Mouse (Mus musculus) left cerebral cortex, postnatal 10 days (tissue): ENCODE measurements at regions not wholly inside any gene's neighbourhood (a gene's known extent, or its start where the extent isn't known, plus 50 kb on each side); places are given as distances from the start of the nearest gene placed in this dataset.
A peak's percentile ranks its signal among the peaks of the same experiment; 100 is the strongest.

Source experiments
- DNase-seq, 2 experiments: peaks; one replicate each; pipeline ENCODE4 v3.0.0; 2021 to 2022; ENCODE audit warnings: low spot score in 2 of 2, mixed read lengths in 1 of 2; ENCODE audit errors: extremely low spot score in 1 of 2
- intact Hi-C: fragments of 180-260 bp; cut with DNase I; formaldehyde crosslinking; loops from one replicate; pipeline ENCODE4 v1.15.1; 2025

GRCm38 (mm10) chr10:37907731-37908130 is 769.0 kb upstream of the Marcks start:
- DNase-seq = peak in 1 of 2 experiments; percentile 24

DNA sequence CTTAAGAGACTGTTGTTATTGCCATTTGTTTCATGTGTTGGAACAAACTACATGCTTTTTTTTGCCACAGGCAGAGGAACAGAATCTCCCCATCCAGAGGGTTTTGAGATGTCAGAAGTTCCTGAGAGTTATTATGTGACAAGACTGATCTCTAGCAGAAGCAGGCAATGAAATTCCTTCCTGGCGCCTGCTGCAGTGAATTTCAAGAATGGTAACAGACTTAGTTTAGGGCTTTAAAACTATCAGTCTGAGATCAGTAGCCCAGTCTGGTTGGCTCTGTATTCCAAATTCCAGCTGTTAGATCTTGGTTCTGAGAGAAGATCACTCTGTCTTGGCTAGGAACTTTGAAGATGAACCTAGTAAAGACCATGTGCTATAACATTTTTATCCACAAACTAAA is 749.2 kb upstream of the Marcks start:
- intact Hi-C loops = no loop called here
- no peak for DNase-seq

More at GRCm38 (mm10) chr10:37907731-37908130, 769.0 kb upstream of the Marcks start:
- intact Hi-C loops = loop anchor here (5.0 kb wide), 1 partner anchor 770 kb away; the partner anchor contains the start of gene Marcks

DNA sequence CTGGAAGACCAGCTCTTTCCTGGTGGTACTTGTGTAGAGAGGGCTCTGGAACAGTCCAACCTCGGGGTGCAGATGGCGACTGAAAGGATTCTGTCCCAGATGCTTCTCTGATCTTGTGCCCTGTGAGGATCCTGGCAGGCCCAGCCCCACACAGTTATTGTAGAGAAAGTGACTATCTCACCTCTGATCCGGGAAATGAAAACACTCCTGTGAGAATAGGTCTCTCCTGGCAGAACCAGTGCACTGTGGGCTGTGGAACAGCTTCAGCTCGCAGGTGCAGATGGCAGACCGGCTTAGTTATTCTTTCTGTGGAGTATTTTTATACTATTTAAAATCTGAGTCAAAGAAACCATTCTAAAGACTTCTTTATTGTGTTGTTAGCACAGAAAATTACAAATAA is 742.1 kb upstream of the Marcks start:
- no peak for DNase-seq
- intact Hi-C loops = no loop called here

- DNase-seq = no peak
- intact Hi-C loops = no loop called here
These were observed 735.2 kb upstream of the Marcks start for GRCm38 (mm10) chr10:37873925-37874324.

- intact Hi-C loops = no loop called here
- peak in 1 of 2 experiments; percentile 64 for DNase-seq
These were observed 722.3 kb upstream of the Marcks start for GRCm38 (mm10) chr10:37861001-37861400.

DNA sequence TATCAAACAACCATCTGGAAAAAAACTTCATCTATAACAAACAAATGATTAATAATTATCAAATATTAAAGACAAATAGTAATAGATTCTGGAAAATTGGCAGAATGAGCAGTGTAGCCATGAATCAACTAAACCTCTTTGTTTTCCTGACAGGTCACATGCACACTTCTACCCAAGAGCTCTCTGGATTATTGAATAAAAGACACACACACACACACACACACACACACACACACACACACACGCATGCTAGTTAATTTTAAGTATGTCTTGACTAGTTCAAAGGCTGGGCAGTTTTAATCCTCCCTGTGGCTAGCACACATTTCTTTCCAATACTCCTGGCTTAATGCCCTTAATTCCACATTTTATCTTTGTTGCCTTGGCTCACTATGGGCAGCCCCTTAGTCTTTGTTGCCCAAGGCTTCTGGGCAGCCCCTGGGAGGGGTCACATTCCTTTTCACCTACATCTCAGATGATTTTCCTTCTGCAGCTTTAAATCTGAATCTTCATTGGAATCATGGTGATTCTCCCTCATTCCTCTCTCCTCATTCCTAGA is 710.6 kb upstream of the Marcks start:
- DNase-seq = no peak

GRCm38 (mm10) chr10:37842820-37843219 is 704.1 kb upstream of the Marcks start:
- intact Hi-C loops = no loop called here
- DNase-seq = no peak

More for the DNA sequence above, 710.6 kb upstream of the Marcks start:
- intact Hi-C loops = no loop called here

DNA sequence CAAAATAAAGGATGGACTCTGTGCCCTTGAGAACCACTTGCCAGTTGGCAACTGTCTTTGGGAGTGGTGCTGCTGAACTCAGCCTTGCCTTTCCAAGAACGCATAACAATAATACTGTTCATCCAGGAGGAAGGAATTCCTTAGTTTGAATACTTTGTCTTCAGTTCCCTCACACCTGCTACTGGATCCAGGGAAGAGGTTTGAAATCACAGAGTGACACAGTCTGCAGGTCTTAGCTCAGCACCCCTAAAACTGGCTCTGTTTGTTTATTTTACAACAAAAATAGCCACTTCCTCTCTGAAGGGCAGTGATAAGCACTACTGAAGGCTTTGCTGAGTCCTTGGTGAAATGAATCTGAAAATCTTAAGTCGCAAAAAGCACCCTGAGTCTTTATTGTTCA is 703.1 kb upstream of the Marcks start:
- intact Hi-C loops = no loop called here
- DNase-seq = no peak

- intact Hi-C loops = no loop called here
- no peak for DNase-seq
These were observed 699.0 kb upstream of the Marcks start for GRCm38 (mm10) chr10:37837721-37838120.

DNA sequence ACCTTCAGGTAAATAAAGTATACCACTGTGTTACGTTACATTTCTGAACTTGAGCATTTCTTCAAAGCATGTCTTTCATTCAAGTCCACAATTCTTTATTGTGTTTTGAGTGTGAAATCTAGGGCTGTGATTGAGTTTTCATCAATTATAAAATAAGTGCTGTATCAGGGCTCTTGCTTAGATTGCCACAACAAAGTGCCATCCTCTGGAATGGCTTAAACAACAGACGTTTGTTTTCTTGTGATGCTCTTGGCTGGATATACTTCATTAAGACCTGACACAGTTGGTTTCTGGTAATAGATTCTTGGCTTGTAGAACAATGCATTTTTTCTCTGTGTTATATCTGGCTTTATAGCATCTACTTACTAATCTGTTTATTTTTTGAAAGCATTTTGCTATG is 674.3 kb upstream of the Marcks start:
- DNase-seq = no peak
- intact Hi-C loops = no loop called here

GRCm38 (mm10) chr10:37812405-37812851 is 673.7 kb upstream of the Marcks start:
- intact Hi-C loops = no loop called here
- peak; percentile 22 to 65 for DNase-seq

DNA sequence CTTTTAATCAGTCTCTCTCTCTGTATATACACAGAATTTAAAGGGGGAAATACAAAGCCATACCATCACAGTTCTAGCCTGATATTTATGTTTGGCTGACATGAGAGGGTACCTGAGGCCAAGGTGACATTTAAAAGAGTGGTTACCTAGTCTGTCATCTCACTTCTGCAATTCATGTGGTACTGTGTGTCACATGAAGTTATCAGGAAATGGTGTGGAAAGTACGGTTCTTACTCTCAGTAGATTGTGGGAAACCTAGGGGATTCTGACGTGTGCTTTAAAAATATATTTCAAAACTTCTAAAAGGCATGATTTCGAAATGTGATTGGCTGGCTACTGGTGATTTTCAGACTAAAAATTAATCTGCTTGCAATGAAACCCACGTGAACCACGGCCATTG is 673.1 kb upstream of the Marcks start:
- DNase-seq = no peak
- intact Hi-C loops = no loop called here

- intact Hi-C loops = no loop called here
- no peak for DNase-seq
These were observed 664.6 kb upstream of the Marcks start for GRCm38 (mm10) chr10:37803225-37803805.

- DNase-seq = no peak
- intact Hi-C loops = no loop called here
These were observed 660.7 kb upstream of the Marcks start for GRCm38 (mm10) chr10:37799397-37799796.

DNA sequence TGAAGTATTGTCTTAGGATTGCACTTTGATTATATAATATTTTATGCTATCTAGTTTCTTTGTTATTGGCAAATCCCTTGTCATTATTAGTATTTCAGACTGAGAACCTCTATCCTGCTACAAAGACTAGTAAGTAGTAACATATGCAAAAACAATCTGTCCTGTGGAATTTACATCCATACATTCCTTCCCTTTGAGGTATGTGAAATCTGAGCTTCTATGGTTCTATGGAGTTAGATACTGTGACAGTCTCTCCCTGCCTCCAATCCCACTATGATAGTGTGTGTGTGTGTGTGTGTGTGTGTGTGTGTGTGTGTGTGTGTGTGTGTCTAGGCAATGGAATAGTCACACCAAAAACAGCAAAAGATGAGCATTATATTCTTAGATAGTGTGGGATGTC is 659.6 kb upstream of the Marcks start:
- intact Hi-C loops = no loop called here
- no peak for DNase-seq

- intact Hi-C loops = no loop called here
- no peak for DNase-seq
These were observed 659.0 kb upstream of the Marcks start for GRCm38 (mm10) chr10:37797701-37798100.

GRCm38 (mm10) chr10:37792878-37793277 is 654.2 kb upstream of the Marcks start:
- intact Hi-C loops = no loop called here
- DNase-seq = no peak

DNA sequence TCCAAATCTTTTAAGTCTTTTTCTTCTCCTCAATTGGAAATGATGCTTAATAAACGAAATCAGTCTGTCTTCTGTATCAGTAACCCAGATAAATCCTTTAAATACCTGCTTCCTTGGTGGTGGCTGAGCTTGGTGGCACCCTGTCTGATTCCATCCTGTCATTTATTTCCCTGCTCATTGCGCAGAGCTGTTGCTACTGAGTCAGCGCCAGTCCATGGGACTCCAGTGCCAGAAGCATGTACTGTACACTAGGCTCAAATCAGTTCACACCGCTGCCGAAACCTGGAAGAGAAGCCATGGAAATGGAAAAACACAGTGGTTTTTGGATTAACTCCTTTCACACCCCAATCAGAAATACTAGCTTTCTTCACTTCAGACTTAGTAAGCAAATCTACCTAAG is 649.3 kb upstream of the Marcks start:
- intact Hi-C loops = loop anchor here (10.0 kb wide), 1 partner anchor 653 kb away; the partner anchor contains the start of gene Marcks
- no peak for DNase-seq

DNA sequence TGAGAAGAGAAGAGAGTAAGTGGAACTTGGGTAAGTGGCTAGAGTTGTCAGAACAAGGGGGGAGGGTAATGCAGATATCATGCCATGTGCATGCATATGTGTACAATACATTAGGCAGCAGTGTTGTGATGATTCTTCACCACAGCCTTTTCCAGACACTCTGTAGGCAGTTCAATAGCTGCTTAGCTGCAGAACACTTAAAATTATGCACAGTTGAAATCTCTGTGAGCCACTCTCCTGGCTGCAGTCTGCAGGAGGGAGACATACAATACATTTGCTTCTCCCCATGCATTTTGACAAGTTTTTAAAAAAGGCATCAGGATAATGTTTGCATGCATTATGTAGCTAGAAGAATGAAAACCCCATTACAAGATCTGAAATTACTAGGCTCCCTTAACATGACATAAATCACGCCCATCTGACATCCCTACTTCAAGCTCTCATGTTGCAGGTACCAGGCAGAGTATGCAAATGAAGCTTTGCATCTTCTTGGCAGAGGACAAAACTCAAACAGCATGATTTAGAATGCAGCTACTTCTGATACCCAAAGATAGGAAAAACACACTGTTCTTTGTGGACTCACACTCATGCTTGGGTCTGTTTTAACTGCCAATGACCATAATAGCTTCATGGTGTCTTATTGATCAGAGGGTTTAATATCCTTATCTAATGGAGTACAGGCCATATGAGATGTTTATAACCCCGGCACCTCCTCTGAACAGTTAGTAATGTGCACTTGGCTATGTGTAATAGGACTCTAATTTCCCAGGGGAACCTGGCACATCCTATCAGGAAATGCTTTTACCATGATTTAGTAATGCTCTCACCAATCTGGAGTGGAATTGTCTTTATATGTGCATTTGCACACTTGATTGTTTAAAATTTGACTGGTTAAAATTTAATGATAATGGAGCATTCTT is 640.9 kb upstream of the Marcks start:
- no peak for DNase-seq
- intact Hi-C loops = loop anchor here (10.0 kb wide), 1 partner anchor 645 kb away; the partner anchor contains the start of gene Marcks
